Mouse (Mus musculus): ENCODE data around the gene Mdfi.

DNA sequence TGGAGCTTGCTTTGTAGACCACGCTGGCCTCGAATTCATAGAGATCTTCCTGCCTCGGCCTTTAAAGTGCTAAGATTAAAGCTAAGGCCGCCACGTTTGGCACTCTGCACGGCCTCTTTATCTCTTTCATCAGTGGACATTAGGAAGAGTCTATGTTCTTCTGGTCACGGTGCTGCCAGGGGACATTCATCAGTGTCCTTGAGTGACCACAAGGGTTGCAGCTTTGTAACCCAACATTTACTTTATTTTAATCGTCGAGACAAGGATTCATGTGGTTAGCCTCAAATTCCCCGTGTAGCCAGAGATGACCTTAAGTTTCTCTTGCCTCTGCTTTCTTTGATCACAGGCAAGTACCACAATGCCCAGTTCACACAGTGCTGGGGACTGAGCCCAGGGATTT lies 54.0 kb downstream of the Mdfi start:
- TF ChIP-seq CTCF (IDR thresholded peaks at IDR 0.05; ENCODE audit: insufficient read depth, low read length) (no peak), POLR2A (IDR thresholded peaks at IDR 0.05; ENCODE audit: borderline replicate concordance, extremely low read depth, low read depth, low read length) (no peak)

Measured in lung, adult 2 months (tissue).